Mouse (Mus musculus): ENCODE measurements around the gene Olfr502.
"Not testable (repeated sequence)": the region's sequence is repeated elsewhere in the genome, so short reads cannot be mapped to it uniquely, and the experiment has no call there.

Olfr502 gene

DNA sequence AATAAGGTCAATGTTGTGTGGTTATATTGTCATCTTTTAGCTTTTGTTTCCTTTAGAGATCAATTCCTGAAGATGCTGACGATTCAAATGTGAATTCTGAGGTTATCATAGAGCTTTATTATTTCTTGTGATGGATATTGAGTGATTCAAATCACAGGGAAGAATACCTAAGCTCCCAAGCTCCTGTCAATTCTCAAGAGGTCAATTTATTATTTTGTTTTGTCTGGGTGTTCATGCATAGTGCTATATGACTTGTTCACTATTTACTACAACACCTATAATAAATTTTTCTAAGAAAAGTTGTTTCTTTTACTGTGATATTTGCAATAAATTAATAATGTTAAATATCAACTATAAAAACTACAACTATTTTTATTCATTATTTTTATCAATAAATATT, at the start of gene Olfr502:
Olfr502 (minus strand) TSS at position 101 of the 400 bp plus-strand sequence.
- no peak for DNase-seq

DNA sequence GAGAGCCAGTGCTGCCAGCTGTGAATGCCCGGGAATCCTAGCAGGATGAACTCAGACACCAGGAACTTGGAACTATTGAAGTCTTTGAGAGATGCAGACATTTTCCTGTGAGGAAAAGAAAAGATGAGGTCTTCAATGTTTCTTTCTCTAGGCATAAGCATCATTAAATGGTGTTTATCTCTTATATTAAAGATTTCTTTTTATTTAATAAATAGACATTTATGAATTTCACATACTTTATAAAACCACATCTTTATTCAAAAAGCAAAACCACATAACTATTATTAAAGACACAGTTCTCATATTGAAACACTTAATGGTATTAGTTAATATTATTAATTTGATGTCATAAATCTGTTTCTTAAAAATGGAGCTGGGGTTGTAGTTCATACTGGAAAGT, 40.8 kb upstream of the Olfr502 start, which contains the start of gene Olfr504:
Olfr504 (minus strand) TSS at position 101 of the 400 bp plus-strand sequence.
- no peak for DNase-seq

DNA sequence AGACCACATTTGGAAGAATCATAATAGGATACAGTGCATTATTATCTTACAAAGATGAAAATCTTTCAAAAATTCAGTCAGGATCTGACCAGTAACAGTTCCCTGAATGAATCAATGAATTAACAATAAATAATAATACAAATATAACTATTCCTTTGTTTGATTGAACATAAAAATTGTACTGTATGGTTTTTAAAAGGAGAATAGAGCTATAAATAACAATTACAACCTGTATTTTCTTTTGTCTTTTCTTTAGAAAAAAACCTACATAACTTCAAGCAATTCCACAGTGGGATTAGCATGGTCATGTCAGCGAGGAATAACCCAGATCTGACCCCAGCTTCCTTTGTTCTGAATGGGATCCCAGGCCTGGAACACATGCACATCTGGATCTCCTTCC, 19.4 kb upstream of the Olfr502 start, which contains the start of gene Olfr503:
Olfr503 (plus strand) TSS at position 301 of the 400 bp plus-strand sequence.
- DNase-seq = not testable (repeated sequence)

DNA sequence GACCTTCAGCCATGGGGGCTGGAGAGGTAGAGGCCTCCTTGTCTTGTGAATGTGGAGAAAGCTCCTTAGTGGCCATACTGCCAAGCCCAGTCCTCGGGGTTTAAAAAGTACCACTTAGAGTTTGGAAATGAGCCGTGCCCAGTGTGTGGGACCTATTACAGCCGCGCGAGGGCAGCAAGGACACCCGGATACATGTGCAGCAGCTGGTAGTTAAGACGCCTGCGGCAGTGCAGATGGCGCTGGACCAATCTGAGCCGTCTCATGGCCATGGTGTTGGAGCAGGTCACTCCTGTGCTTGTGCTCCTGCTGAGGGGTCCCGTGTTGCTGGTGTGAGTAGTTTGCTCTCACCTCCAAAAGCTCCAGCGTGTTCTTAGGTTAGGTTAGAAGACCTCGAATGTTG, 17.6 kb upstream of the Olfr502 start:
- no peak for DNase-seq
